Mouse (Mus musculus): ENCODE data around the gene Arhgap32. TPM values are rescaled to one million over a fixed set of nuclear protein-coding genes. Genes with fewer than 3 reads are reported as not detected.

Gene Arhgap32
- polyA plus RNA-seq, 1 experiment from 2014 or later, result 0.25 TPM

GRCm38 (mm10) chr9:32280456-32280855 lies 164.5 kb downstream of the Arhgap32 start:
- Histone ChIP-seq H3K27me3 (ENCODE audit: insufficient read depth, low read length) (no peaks in the 10 kb centered on the region), H3K4me2 (ENCODE audit: low read depth, low read length) (no peak overlapping the region), H3K4me1 (ENCODE audit: insufficient read depth) (no peaks in the 10 kb centered on the region), H3K36me3 (replicated peaks; ENCODE audit: insufficient read depth, low read length) (no peaks in the 10 kb centered on the region), H3K27ac (ENCODE audit: low read depth) (no peak overlapping the region), H3K4me3 (ENCODE audit: low read depth, low read length) (no peak overlapping the region), H3K9me3 (ENCODE audit: low read length) (no peaks in the 10 kb centered on the region), H3K9ac (replicated peaks) (no peak overlapping the region)
- ATAC-seq (peak; percentile 62), DNase-seq (no peak)
- peak; percentile 77 for TF ChIP-seq EP300 (IDR thresholded peaks at IDR 0.05; ENCODE audit: low read depth)
- TF ChIP-seq CTCF (IDR thresholded peaks at IDR 0.05; ENCODE audit: low read depth), result no peak
- WGBS (ENCODE audit: insufficient replicate concordance), result 29% methylated on average over 5 of the region's 5 CpGs

GRCm38 (mm10) chr9:32283591-32283990 lies 167.7 kb downstream of the Arhgap32 start:
- Histone ChIP-seq H3K9ac (replicated peaks) (no peak overlapping the region), H3K4me3 (ENCODE audit: low read depth, low read length) (no peak overlapping the region), H3K27ac (ENCODE audit: low read depth) (no peak overlapping the region), H3K9me3 (ENCODE audit: low read length) (no peaks in the 10 kb centered on the region), H3K36me3 (replicated peaks; ENCODE audit: insufficient read depth, low read length) (no peaks in the 10 kb centered on the region), H3K4me1 (ENCODE audit: insufficient read depth) (no peaks in the 10 kb centered on the region), H3K4me2 (ENCODE audit: low read depth, low read length) (no peak overlapping the region), H3K27me3 (ENCODE audit: insufficient read depth, low read length) (no peaks in the 10 kb centered on the region)
- TF ChIP-seq EP300 (IDR thresholded peaks at IDR 0.05; ENCODE audit: low read depth) (no peak), CTCF (IDR thresholded peaks at IDR 0.05; ENCODE audit: low read depth) (no peak)
- no peak for ATAC-seq
- no peak for DNase-seq
- 76% methylated on average over 5 of the region's 5 CpGs for WGBS (ENCODE audit: insufficient replicate concordance)

GRCm38 (mm10) chr9:32291618-32292017 lies 175.7 kb downstream of the Arhgap32 start:
- Histone ChIP-seq H3K9ac (replicated peaks) (no peak overlapping the region), H3K9me3 (ENCODE audit: low read length) (no peaks in the 10 kb centered on the region), H3K4me1 (ENCODE audit: insufficient read depth) (peaks cover 9% of the 10 kb centered on the region), H3K4me2 (ENCODE audit: low read depth, low read length) (no peak overlapping the region), H3K27me3 (ENCODE audit: insufficient read depth, low read length) (no peaks in the 10 kb centered on the region), H3K36me3 (replicated peaks; ENCODE audit: insufficient read depth, low read length) (no peaks in the 10 kb centered on the region), H3K27ac (ENCODE audit: low read depth) (no peak overlapping the region), H3K4me3 (ENCODE audit: low read depth, low read length) (no peak overlapping the region)
- TF ChIP-seq EP300 (IDR thresholded peaks at IDR 0.05; ENCODE audit: low read depth), result no peak
- no peak for TF ChIP-seq CTCF (IDR thresholded peaks at IDR 0.05; ENCODE audit: low read depth)
- WGBS (ENCODE audit: insufficient replicate concordance), result 11% methylated on average over 7 of the region's 7 CpGs
- ATAC-seq (peak; percentile 47; the same call in 1 of the 2 replicates), DNase-seq (no peak)

GRCm38 (mm10) chr9:32292686-32293085 lies 176.8 kb downstream of the Arhgap32 start:
- ATAC-seq, result no peak
- no peak for DNase-seq

GRCm38 (mm10) chr9:32295061-32295800 lies 179.3 kb downstream of the Arhgap32 start:
- 85% methylated on average over 9 of the region's 9 CpGs for WGBS (ENCODE audit: insufficient replicate concordance)
- no peak for TF ChIP-seq EP300 (IDR thresholded peaks at IDR 0.05; ENCODE audit: low read depth)
- TF ChIP-seq CTCF (IDR thresholded peaks at IDR 0.05; ENCODE audit: low read depth), result no peak
- Histone ChIP-seq H3K27me3 (ENCODE audit: insufficient read depth, low read length) (no peaks in the 10 kb centered on the region), H3K9me3 (ENCODE audit: low read length) (no peaks in the 10 kb centered on the region), H3K36me3 (replicated peaks; ENCODE audit: insufficient read depth, low read length) (no peaks in the 10 kb centered on the region), H3K4me1 (ENCODE audit: insufficient read depth) (peaks cover 9% of the 10 kb centered on the region), H3K4me2 (ENCODE audit: low read depth, low read length) (no peak overlapping the region), H3K9ac (replicated peaks) (no peak overlapping the region), H3K27ac (ENCODE audit: low read depth) (no peak overlapping the region), H3K4me3 (ENCODE audit: low read depth, low read length) (no peak overlapping the region)
- DNase-seq (no peak), ATAC-seq (no peak)

More at GRCm38 (mm10) chr9:32292686-32293085, 176.8 kb downstream of the Arhgap32 start:
- TF ChIP-seq EP300 (IDR thresholded peaks at IDR 0.05; ENCODE audit: low read depth) (no peak), CTCF (IDR thresholded peaks at IDR 0.05; ENCODE audit: low read depth) (no peak)
- H3K4me2 ChIP-seq (ENCODE audit: low read depth, low read length), result no peak overlapping the region
- peaks cover 9% of the 10 kb centered on the region for H3K4me1 ChIP-seq (ENCODE audit: insufficient read depth)
- peak overlapping the region; percentile 16; the same call in 1 of the 2 replicates for H3K27ac ChIP-seq (ENCODE audit: low read depth)
- no peaks in the 10 kb centered on the region for H3K9me3 ChIP-seq (ENCODE audit: low read length)
- no peak overlapping the region for H3K4me3 ChIP-seq (ENCODE audit: low read depth, low read length)
- no peaks in the 10 kb centered on the region for H3K27me3 ChIP-seq (ENCODE audit: insufficient read depth, low read length)
- H3K36me3 ChIP-seq (replicated peaks; ENCODE audit: insufficient read depth, low read length), result no peaks in the 10 kb centered on the region
- no peak overlapping the region for H3K9ac ChIP-seq (replicated peaks)
- WGBS (ENCODE audit: insufficient replicate concordance), result 42% methylated on average over 5 of the region's 5 CpGs

- Histone ChIP-seq H3K27me3 (ENCODE audit: insufficient read depth, low read length) (no peaks in the 10 kb centered on the region), H3K27ac (ENCODE audit: low read depth) (no peak overlapping the region), H3K4me3 (ENCODE audit: low read depth, low read length) (no peak overlapping the region), H3K4me1 (ENCODE audit: insufficient read depth) (no peaks in the 10 kb centered on the region), H3K9me3 (ENCODE audit: low read length) (no peaks in the 10 kb centered on the region), H3K36me3 (replicated peaks; ENCODE audit: insufficient read depth, low read length) (no peaks in the 10 kb centered on the region), H3K9ac (replicated peaks) (no peak overlapping the region), H3K4me2 (ENCODE audit: low read depth, low read length) (no peak overlapping the region)
- TF ChIP-seq EP300 (IDR thresholded peaks at IDR 0.05; ENCODE audit: low read depth), result no peak
- no peak for TF ChIP-seq CTCF (IDR thresholded peaks at IDR 0.05; ENCODE audit: low read depth)
- 83% methylated on average over 13 of the region's 13 CpGs for WGBS (ENCODE audit: insufficient replicate concordance)
- DNase-seq (no peak), ATAC-seq (no peak)
Observed at GRCm38 (mm10) chr9:32302501-32303150, 186.7 kb downstream of the Arhgap32 start.
